Mouse (Mus musculus): ENCODE data around the gene Klf17.
"Not testable (repeated sequence)": the region's sequence is repeated elsewhere in the genome, so short reads cannot be mapped to it uniquely, and the experiment has no call there.

Gene Klf17

DNA sequence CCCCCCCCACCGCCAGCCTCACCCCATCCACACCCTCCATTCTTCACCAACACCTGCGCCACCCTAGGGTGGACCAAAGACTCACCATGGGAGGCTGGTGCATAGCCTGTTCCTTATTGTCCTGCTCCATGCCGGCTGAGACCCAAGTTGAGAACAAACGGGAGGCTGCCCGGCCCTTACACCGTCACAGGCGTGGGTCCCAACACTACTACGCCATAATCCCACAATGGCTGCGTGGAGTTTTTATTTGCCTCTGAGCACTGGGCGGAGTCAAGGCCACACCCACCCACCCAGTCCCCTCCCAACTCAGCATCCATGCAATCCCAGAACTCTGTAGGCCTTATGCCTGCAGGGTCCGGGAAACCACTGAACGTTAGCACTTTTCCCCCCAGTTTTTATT is at the start of gene Klf17:
Gene Klf17, minus strand, starts transcription at position 233 of the 400 bp plus-strand sequence.
- DNase-seq (ENCODE audit: low read depth, low spot score), result peak; percentile 64

- no peak for DNase-seq (ENCODE audit: low read depth, low spot score)
These were observed 48.9 kb upstream of the Klf17 start for GRCm38 (mm10) chr4:117814333-117814732.

DNA sequence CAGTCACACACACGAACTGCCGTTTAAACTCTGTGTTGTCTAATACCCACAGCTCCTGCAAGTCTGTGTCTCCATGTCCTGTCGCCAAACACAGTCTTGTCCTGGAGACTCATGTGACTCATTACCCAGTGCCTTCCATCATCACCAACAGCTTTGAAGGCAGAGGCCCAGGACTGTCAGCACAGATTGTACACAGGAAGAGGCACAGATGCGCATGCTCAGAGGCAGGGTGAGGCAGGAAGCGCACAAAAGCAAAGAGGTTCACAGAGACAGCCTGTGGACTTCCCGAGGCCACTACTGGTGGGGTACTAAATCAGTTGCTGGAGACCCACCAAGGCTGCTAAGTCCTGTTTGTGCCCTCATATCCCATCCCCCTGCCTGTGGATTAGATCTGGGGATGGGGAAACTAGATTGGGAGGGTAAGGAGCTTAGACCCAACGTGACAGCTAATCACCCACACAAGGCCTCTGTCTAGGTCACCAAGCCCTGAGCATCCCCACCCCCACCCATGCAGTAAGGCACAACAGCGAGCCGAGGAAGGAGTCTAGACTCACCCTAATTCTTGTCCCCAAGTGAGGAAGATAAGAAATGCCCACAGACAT is 48.2 kb upstream of the Klf17 start:
- DNase-seq (ENCODE audit: low read depth, low spot score), result peak; percentile 47

DNA sequence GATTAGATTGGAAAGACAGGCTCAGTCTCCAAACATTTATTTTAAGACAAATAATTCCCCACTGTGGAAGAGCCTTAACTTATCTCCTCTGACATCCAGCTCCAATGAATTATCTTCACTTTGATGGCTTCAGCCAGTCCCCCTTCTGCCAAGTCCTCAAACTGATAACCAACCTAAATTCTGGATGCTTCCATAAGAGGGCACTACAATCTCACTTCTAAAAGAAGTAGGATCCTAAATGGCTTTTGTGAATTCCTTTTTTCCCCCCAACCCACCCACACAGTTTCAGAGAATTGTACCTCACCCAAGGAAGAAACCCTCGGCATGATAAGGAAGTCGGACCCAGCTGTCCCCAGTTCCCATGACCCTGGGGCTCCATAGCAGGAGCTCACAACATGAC is 45.5 kb upstream of the Klf17 start:
- DNase-seq (ENCODE audit: low read depth, low spot score), result no peak

- DNase-seq (ENCODE audit: low read depth, low spot score), result no peak
These were observed 41.5 kb upstream of the Klf17 start for GRCm38 (mm10) chr4:117806992-117807391.

DNA sequence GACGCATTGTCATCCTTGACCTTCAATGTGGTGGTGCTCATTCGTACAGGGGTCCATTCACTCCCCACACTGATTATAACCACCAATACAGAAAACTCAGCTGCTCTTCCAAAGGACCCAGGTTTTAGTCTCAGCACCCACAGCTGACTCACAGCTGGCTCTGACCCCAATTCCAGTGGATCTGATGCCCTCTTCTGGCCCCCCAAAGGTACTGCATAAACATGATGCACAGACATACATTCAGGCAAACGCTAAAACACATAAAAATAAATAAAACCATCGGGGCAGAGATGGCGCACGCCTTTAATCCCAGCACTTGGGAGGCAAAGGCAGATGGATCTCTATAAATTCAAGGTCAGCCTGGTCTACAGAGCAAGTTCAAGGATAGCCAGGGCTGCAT is 34.5 kb upstream of the Klf17 start:
- peak; percentile 52 for DNase-seq (ENCODE audit: low read depth, low spot score)

GRCm38 (mm10) chr4:117788308-117788707 is 22.9 kb upstream of the Klf17 start:
- no peak for DNase-seq (ENCODE audit: low read depth, low spot score)

- peak; percentile 87 for DNase-seq (ENCODE audit: low read depth, low spot score)
These were observed 21.5 kb upstream of the Klf17 start for GRCm38 (mm10) chr4:117786963-117787362.

DNA sequence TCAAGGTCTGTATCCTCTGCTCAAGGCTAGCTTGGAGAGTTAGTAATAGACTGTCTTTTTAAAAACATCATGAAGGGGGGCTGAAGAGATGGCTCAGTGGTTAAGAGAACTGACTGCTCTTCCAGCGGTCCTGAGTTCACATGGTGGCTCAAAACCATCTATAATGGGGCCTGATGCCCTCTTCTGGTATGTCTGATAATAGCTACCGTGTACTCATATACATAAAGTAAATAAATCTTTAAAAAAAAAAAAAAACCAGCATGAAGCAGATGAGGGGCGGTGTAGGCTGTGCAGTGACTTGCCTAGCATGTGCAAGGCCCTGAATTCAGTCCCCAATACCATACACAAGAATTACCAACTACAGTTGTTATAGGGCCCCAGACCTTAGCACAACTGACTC is 17.5 kb upstream of the Klf17 start:
- no peak for DNase-seq (ENCODE audit: low read depth, low spot score)

GRCm38 (mm10) chr4:117772960-117773359 is 7.5 kb upstream of the Klf17 start:
- DNase-seq (ENCODE audit: low read depth, low spot score), result no peak

GRCm38 (mm10) chr4:117770935-117771334 is 5.5 kb upstream of the Klf17 start:
- DNase-seq (ENCODE audit: low read depth, low spot score), result peak; percentile 77

DNA sequence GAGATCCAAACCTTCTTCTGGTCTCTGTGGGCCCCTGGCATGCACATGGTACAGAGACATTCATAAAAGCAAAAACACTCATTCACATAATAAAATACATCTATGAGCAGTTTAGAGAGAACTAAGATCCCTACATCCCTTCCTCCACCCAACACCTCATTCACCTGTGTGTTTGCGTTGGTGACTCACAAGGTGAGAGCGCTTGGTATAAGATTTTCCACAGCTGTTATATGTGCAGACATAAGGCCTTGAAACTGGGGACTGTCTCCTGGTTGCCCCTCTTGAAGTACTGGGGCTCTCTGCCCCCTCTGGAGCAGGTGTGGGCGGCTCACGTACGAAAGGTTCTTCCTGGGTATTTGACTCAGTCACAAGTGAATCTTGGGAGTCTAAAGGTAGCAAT is 5.3 kb downstream of the Klf17 start:
- no peak for DNase-seq (ENCODE audit: low read depth, low spot score)

DNA sequence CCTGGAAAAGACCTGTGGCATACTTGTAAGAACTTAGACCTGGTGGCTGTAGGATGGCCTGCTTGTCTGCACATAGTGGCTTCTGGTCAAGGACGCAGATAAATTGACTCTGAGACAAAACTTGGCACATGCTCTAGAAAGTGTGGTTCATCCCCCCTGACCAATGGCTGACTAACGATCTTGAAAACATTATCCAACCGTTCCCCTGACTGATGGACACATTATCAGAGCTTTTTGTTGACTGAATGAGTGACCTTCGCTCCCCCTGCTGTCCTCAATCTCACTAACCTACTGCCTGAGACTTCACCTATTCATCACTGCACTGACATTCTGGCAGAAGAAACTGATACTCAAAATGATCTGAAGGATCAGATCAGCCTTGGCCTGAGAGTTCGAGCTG is 13.0 kb downstream of the Klf17 start:
- not testable (repeated sequence) for DNase-seq (ENCODE audit: low read depth, low spot score)

GRCm38 (mm10) chr4:117737559-117737958 is 27.9 kb downstream of the Klf17 start:
- peak; percentile 72 for DNase-seq (ENCODE audit: low read depth, low spot score)

DNA sequence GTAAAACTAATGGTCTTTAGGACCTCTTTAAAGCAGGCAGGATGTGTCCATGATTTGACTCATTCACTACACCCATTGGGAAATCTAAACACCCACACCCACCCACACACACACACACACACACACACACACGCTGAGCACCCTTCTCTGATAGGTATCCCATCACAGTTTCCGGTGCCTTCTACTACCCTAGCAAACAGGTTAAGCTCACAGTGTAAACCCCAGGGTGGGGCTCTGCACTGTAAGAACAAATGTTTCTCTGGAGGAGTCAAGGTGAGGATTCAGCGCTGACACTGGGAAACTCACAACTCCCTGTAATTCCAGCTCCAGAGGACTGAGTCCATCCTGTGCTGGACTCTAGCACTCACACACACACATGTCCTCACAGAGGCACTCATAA is 33.5 kb downstream of the Klf17 start:
- DNase-seq (ENCODE audit: low read depth, low spot score), result no peak

DNA sequence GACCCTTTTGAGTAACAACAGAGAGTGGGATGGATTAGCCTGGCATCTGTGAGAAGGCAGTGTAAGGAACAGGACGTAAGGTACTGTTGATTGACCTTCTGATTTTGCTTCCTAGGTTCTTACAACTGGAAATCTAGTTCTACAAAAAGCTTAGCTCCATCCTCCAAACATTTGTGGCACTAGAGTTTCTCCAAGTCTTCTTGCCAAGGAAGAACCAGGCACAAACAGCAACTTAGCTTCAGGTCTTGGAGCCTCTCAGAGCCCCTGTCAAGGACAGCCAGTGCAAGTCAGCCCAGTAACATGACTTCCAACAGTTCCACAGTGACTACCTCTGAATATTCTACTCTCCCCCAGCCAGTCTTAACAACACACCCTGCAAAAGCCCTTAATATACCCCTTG is 41.3 kb downstream of the Klf17 start, which contains the start of gene Gm12845:
Gene Gm12845, plus strand, starts transcription at position 301 of the 400 bp plus-strand sequence.
- DNase-seq (ENCODE audit: low read depth, low spot score), result no peak

GRCm38 (mm10) chr4:117713303-117714098 is 51.9 kb downstream of the Klf17 start:
- DNase-seq (ENCODE audit: low read depth, low spot score), result no peak

DNA sequence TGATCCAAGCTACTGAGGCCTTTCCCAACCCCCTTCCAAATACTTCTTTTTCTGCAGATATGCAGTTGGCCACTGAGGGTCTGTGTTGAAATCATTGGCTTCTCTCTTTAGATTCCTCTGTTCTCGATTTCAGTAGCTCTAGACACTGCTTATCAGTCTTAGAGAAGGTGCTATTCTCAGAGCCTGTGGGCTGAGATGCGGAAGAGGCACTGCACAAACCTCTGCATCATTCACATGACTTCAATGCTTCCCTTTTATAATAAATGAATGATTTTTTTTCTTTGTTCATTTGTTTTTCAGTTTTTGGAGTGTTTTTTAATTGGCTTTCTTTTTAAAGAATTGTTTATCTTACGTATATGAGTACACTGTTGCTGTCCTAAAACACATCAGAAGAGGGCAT is 53.1 kb downstream of the Klf17 start:
- DNase-seq (ENCODE audit: low read depth, low spot score), result no peak

DNA sequence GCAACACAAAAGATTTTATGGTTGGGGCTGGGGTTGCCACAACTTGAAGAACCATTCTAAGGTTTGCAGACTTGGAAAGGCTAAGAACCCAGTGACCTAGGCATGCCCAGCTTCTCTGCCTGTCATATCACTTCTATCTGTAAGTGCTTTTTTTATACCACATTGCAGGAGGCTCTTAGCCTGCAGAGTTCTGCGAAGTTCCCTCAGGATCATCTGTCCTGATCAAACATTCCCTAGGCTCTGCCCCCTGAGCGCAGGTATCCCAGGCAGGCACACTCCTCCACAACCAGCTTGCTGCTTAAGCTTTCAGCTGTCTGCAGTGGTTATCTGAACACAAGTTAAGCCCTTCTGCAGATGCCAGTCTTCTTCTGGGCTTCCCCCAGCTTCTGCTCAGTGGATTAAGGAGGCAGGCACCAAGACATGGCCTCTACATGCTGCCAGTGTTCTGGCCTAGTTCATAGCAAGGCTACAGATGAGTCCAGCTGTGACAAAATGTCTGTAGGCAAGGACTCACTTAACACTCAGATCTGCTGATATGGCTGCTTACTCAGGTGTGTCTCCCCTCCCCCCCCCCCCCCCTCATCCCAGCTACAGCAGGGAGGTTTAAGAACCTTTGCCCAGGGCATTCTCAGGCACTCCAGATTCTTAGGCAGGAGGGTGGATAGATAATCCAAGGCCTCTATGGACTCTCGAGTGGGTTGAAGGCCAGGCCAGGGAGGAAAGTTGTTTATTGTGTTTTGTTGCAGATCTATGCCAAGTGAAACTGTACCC is 56.5 kb downstream of the Klf17 start:
- no peak for DNase-seq (ENCODE audit: low read depth, low spot score)
